Mouse (Mus musculus) bone marrow, adult 2 months (tissue): Measurements from ENCODE around the gene Mterf1a.

Source experiments
- CTCF ChIP-seq: fragments of 200-500 bp; IDR thresholded peaks from 2 replicates; pipeline ENCODE4 v1.5.1; 2011; ENCODE audit warnings: low read length, control low read depth; ENCODE audit not compliant: control insufficient read depth, insufficient read depth
- POLR2A ChIP-seq: fragments of 200-500 bp; IDR thresholded peaks from 2 replicates; pipeline ENCODE4 v1.6.1; 2011; ENCODE audit warnings: low read depth, mild to moderate bottlenecking, control low read depth, low read length, borderline replicate concordance; ENCODE audit not compliant: control insufficient read depth

- TF ChIP-seq POLR2A (no peak), CTCF (no peak)
Observed at GRCm38 (mm10) chr5:3931636-3932035, 37.9 kb upstream of the Mterf1a start.
